Mouse (Mus musculus) MEL-GATA-1-ER (cell line): ENCODE data around the gene Hoxc11.

Experiments used
- DNase-seq: peaks from one replicate; pipeline ENCODE4 v3.0.0-alpha.2; 2012; ENCODE audit warnings: low read depth; ENCODE audit errors: extremely low read depth

Gene Hoxc11

DNA sequence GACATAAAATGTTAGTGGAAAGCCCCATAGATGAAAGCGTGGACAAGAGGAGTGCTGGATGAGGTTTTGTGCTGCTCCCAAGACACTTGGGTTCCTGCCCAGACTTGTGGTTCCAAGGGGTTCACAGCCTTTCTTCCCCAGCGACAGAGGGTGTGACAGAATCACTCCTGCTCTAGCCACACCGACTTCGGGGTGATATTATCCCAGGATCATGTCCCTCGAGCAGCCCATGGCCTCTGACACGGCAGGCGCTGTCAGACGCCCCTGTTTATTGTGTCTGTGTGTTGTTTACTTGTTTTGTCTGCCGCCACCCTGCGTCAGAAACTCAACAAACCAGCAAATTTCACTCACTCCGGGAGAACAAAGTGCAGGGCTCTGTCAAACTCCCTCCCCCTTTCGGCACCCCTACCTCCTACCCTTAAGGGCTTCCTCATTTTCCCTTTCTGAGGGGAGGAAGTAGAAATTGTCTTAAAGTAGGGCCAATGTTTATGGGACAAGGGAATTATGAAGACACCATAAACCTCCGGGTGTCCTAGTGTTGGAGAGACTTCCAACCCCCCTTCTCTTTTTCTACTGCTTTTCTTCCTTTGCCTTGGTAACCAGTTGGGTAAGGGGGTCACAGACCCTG is 48.7 kb downstream of the Hoxc11 start:
- peak; percentile 85 for DNase-seq

DNA sequence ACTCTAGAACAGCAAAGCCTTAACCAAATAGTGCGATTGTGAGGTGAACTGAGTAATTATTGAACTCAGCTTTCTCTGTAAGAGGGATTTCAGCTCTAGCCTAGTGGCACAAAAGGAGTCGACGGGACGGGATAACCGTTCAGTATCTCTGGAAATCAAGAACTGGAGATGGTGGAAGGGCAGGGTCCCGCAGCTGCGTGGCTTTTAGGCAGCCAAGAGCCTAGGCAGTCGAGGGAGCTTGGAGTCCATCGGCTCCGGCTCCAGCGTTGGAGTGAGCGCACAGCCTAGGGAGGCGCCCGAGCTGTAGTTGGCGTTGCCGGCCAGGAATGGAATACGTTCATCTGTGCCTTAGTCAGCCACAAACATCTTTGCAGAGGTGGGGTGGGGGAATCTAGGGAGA is 51.1 kb downstream of the Hoxc11 start:
- no peak for DNase-seq

DNA sequence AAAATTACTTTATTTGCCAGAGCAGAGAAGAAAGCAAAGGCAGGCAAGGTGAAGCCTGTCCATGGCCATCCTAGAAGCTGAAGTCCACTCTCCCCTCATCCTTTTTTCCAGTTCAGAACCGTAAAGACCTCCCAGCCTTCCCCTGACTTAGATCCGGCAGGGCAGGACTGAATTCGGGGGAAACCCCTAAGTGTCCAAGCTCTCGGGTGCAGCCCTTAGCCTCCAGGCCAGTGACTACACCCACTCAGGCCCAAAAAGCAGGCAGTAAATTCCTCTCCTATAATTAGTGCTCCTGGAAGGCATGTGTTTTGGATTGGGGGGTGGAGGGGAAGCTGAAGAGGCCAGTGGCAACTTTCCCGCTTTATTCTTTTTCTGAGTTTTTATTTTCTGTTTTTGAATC is 51.6 kb downstream of the Hoxc11 start:
- DNase-seq = no peak

DNA sequence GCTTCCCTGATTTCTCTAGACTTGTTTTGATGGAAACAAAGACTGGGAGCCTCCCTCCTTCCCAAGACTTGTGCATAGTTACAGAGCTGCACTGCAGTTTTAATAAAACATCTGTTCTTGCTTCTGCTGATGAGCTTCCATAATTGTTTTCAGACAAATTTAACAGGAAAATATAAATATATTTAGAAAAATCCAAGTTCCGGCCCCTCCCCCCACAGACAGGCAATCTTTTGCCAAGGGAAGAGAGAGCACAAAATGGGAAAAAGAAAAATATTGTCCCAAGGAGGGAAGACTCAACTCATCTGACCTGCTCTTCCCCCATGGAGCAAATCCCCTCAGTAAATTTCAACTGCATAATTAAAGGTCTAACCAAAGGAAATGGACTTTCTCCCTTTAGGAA is 52.1 kb downstream of the Hoxc11 start:
- no peak for DNase-seq
